Mouse (Mus musculus): ENCODE data around the gene Asrgl1. TPM values are rescaled to one million over a fixed set of nuclear protein-coding genes. Genes with fewer than 3 reads are reported as not detected.

Asrgl1 gene
- polyA plus RNA-seq, 2 experiments: 3.5 to 8.8 TPM

GRCm38 (mm10) chr19:9083010-9083355 is 52.5 kb downstream of the Asrgl1 start:
- TF ChIP-seq CTCF (IDR thresholded peaks at IDR 0.05; ENCODE audit: low read depth): no peak
- TF ChIP-seq EP300 (IDR thresholded peaks at IDR 0.05; ENCODE audit: low read depth): no peak
- Histone ChIP-seq H3K27me3 (ENCODE audit: control insufficient read depth, insufficient read depth, low read length) (no peaks in the 10 kb centered on the region), H3K27ac (no peak overlapping the region), H3K4me2 (ENCODE audit: low read depth) (no peak overlapping the region), H3K36me3 (replicated peaks; ENCODE audit: control insufficient read depth, insufficient read depth, low read depth) (no peaks in the 10 kb centered on the region), H3K9me3 (ENCODE audit: control insufficient read depth, low read length) (no peaks in the 10 kb centered on the region), H3K4me3 (ENCODE audit: insufficient read depth in 1 of 2, low read depth in 2 of 2, low read length in 2 of 2) (no peak overlapping the region), H3K9ac (replicated peaks) (no peak overlapping the region), H3K4me1 (replicated peaks; ENCODE audit: control insufficient read depth in 2 of 2, insufficient read depth in 2 of 2, low read length in 1 of 2) (peaks cover 0 to 3% of the 10 kb centered on the region in 2 experiments; a peak in 2 of 4 replicates)
- DNase-seq (ENCODE audit: low read depth in 3 of 3, low spot score in 3 of 3) (no peak), ATAC-seq (ENCODE audit: insufficient read depth) (no peak)
- 72% methylated on average over 2 of the region's 2 CpGs for WGBS (ENCODE audit: insufficient replicate concordance)

GRCm38 (mm10) chr19:9082191-9083009 is 53.0 kb downstream of the Asrgl1 start:
- peak; percentile 46 to 59 (median 56) for DNase-seq (ENCODE audit: low read depth in 3 of 3, low spot score in 3 of 3)
- H3K4me3 ChIP-seq (ENCODE audit: insufficient read depth in 1 of 2, low read depth in 2 of 2, low read length in 2 of 2): no peak overlapping the region
- no peak overlapping the region for H3K9ac ChIP-seq (replicated peaks)
- H3K27me3 ChIP-seq (ENCODE audit: control insufficient read depth, insufficient read depth, low read length): no peaks in the 10 kb centered on the region
- H3K4me1 ChIP-seq (replicated peaks; ENCODE audit: control insufficient read depth in 2 of 2, insufficient read depth in 2 of 2, low read length in 1 of 2): peaks cover 0 to 3% of the 10 kb centered on the region in 2 experiments; a peak in 2 of 4 replicates
- peak; percentile 97 for TF ChIP-seq CTCF (IDR thresholded peaks at IDR 0.05; ENCODE audit: low read depth)
- TF ChIP-seq EP300 (IDR thresholded peaks at IDR 0.05; ENCODE audit: low read depth): no peak
- peak overlapping the region; percentile 29; the same call in 1 of the 2 replicates for H3K4me2 ChIP-seq (ENCODE audit: low read depth)
- ATAC-seq (ENCODE audit: insufficient read depth): peak; percentile 78
- H3K9me3 ChIP-seq (ENCODE audit: control insufficient read depth, low read length): no peaks in the 10 kb centered on the region
- no peaks in the 10 kb centered on the region for H3K36me3 ChIP-seq (replicated peaks; ENCODE audit: control insufficient read depth, insufficient read depth, low read depth)
- WGBS (ENCODE audit: insufficient replicate concordance): 18% methylated on average over 23 of the region's 23 CpGs
- H3K27ac ChIP-seq: no peak overlapping the region

GRCm38 (mm10) chr19:9081311-9082190 is 53.9 kb downstream of the Asrgl1 start:
- no peak for ATAC-seq (ENCODE audit: insufficient read depth)
- Histone ChIP-seq H3K4me2 (ENCODE audit: low read depth) (no peak overlapping the region), H3K27ac (no peak overlapping the region)

GRCm38 (mm10) chr19:9079916-9080315 is 55.5 kb downstream of the Asrgl1 start:
- no peaks in the 10 kb centered on the region for H3K36me3 ChIP-seq (replicated peaks; ENCODE audit: control insufficient read depth, insufficient read depth, low read depth)
- H3K4me2 ChIP-seq (ENCODE audit: low read depth): no peak overlapping the region
- H3K27me3 ChIP-seq (ENCODE audit: control insufficient read depth, insufficient read depth, low read length): no peaks in the 10 kb centered on the region
- H3K9me3 ChIP-seq (ENCODE audit: control insufficient read depth, low read length): no peaks in the 10 kb centered on the region
- TF ChIP-seq CTCF (IDR thresholded peaks at IDR 0.05; ENCODE audit: low read depth): no peak
- no peak for TF ChIP-seq EP300 (IDR thresholded peaks at IDR 0.05; ENCODE audit: low read depth)
- no peak for DNase-seq (ENCODE audit: low read depth in 3 of 3, low spot score in 3 of 3)
- no peak for ATAC-seq (ENCODE audit: insufficient read depth)
- H3K9ac ChIP-seq (replicated peaks): no peak overlapping the region
- WGBS (ENCODE audit: insufficient replicate concordance): 39% methylated on average over 7 of the region's 7 CpGs
- no peak overlapping the region for H3K27ac ChIP-seq
- H3K4me1 ChIP-seq (replicated peaks; ENCODE audit: control insufficient read depth in 2 of 2, insufficient read depth in 2 of 2, low read length in 1 of 2): peaks cover 0 to 5% of the 10 kb centered on the region in 2 experiments; a peak in 2 of 4 replicates
- no peak overlapping the region for H3K4me3 ChIP-seq (ENCODE audit: insufficient read depth in 1 of 2, low read depth in 2 of 2, low read length in 2 of 2)

More at GRCm38 (mm10) chr19:9081311-9082190, 53.9 kb downstream of the Asrgl1 start:
- TF ChIP-seq EP300 (IDR thresholded peaks at IDR 0.05; ENCODE audit: low read depth): no peak
- no peak for TF ChIP-seq CTCF (IDR thresholded peaks at IDR 0.05; ENCODE audit: low read depth)
- no peaks in the 10 kb centered on the region for H3K9me3 ChIP-seq (ENCODE audit: control insufficient read depth, low read length)
- no peak overlapping the region for H3K9ac ChIP-seq (replicated peaks)
- H3K4me3 ChIP-seq (ENCODE audit: insufficient read depth in 1 of 2, low read depth in 2 of 2, low read length in 2 of 2): no peak overlapping the region
- DNase-seq (ENCODE audit: low read depth in 3 of 3, low spot score in 3 of 3): no peak
- no peaks in the 10 kb centered on the region for H3K27me3 ChIP-seq (ENCODE audit: control insufficient read depth, insufficient read depth, low read length)
- H3K36me3 ChIP-seq (replicated peaks; ENCODE audit: control insufficient read depth, insufficient read depth, low read depth): no peaks in the 10 kb centered on the region
- WGBS (ENCODE audit: insufficient replicate concordance): 75% methylated on average over 14 of the region's 14 CpGs
- H3K4me1 ChIP-seq (replicated peaks; ENCODE audit: control insufficient read depth in 2 of 2, insufficient read depth in 2 of 2, low read length in 1 of 2): peaks cover 0 to 3% of the 10 kb centered on the region in 2 experiments; a peak in 2 of 4 replicates
